Mouse (Mus musculus) lung, embryonic 14.5 days (tissue): ENCODE results near the gene Gm20388. TPM values are rescaled to one million over a fixed set of nuclear protein-coding genes. Genes with fewer than 3 reads are reported as not detected.
"Not testable (repeated sequence)": the region's sequence is repeated elsewhere in the genome, so short reads cannot be mapped to it uniquely, and the experiment has no call there.

Experiments used
- ATAC-seq: fragments of 200-750 bp; cut with Nextera tagmentation; 2 replicates; pipeline ENCODE4 v1.8.0; 2017; ENCODE audit warnings: mild to moderate bottlenecking, moderate TSS enrichment, moderate library complexity; ENCODE audit not compliant: insufficient read depth
- DNase-seq: peaks from one replicate; pipeline ENCODE4 v3.0.0-alpha.2; 2015
- H3K27ac ChIP-seq: fragments of 300-500 bp; sonication (generic); 2 replicates; pipeline ENCODE4 v1.5.1; 2014; ENCODE audit warnings: low read depth, mild to moderate bottlenecking, moderate library complexity
- H3K27me3 ChIP-seq: fragments of 300-500 bp; sonication (generic); 2 replicates; pipeline ENCODE4 v1.6.1; 2014; ENCODE audit warnings: low read length, control low read depth; ENCODE audit not compliant: insufficient read depth
- H3K36me3 ChIP-seq: fragments of 300-500 bp; sonication (generic); 2 replicates; pipeline ENCODE4 v1.6.1; 2014; ENCODE audit warnings: control low read depth; ENCODE audit not compliant: insufficient read depth
- H3K4me1 ChIP-seq: fragments of 300-500 bp; sonication (generic); 2 replicates; pipeline ENCODE4 v1.6.1; 2014; ENCODE audit warnings: antibody characterized with exemption, control low read depth; ENCODE audit not compliant: insufficient read depth
- H3K4me2 ChIP-seq: fragments of 300-500 bp; sonication (generic); 2 replicates; pipeline ENCODE4 v1.6.1; 2014; ENCODE audit warnings: mild to moderate bottlenecking
- H3K4me3 ChIP-seq: fragments of 300-500 bp; sonication (generic); 2 replicates; pipeline ENCODE4 v1.5.1; 2014; ENCODE audit warnings: low read depth, low read length
- H3K9ac ChIP-seq: fragments of 300-500 bp; sonication (generic); 2 replicates; pipeline ENCODE4 v1.6.1; 2014
- H3K9me3 ChIP-seq: fragments of 300-500 bp; sonication (generic); 2 replicates; pipeline ENCODE4 v1.6.1; 2016; ENCODE audit warnings: low read depth, low read length, control low read depth
- CTCF ChIP-seq: IDR thresholded peaks from 2 replicates; pipeline ENCODE4 v1.5.1; 2016; ENCODE audit warnings: antibody characterized with exemption, low read depth
- WGBS: fragments of 180-500 bp; shearing (Covaris S2); extraction: QIAGEN DNeasy Blood & Tissue Kit; methylation state at CpG from one replicate; pipeline ENCODE4 v1.1.7; 2014; 5-methylcytosine and 5-hydroxymethylcytosine counted together
- polyA plus RNA-seq: library from polyadenylated mRNA; unstranded; fragments of >200 nt; fragmentation: Nextera tagmentation; extraction: Ambion mirVana; gene quantifications from 2 replicates; pipeline ENCODE4 v1.2.1, GENCODE M21; 2014

Gene Gm20388
- polyA plus RNA-seq, 1 experiment from 2014 or later = not detected

GRCm38 (mm10) chr8:123220917-123221316 lies 3310.3 kb downstream of the Gm20388 start:
- 62% methylated on average over 1 of the region's 1 CpGs for WGBS
- H3K27ac ChIP-seq = no peak overlapping the region
- H3K4me1 ChIP-seq = peaks cover 6% of the 10 kb centered on the region; the same call in 1 of the 2 replicates
- no peak overlapping the region for H3K9ac ChIP-seq
- H3K4me2 ChIP-seq = no peak overlapping the region
- H3K36me3 ChIP-seq = no peaks in the 10 kb centered on the region
- H3K27me3 ChIP-seq = no peaks in the 10 kb centered on the region
- DNase-seq (peak; percentile 28), ATAC-seq (no peak)
- no peak overlapping the region for H3K4me3 ChIP-seq
- TF ChIP-seq CTCF = no peak
- no peaks in the 10 kb centered on the region for H3K9me3 ChIP-seq

- Histone ChIP-seq H3K4me1 (peaks cover 6% of the 10 kb centered on the region; the same call in 1 of the 2 replicates), H3K27me3 (no peaks in the 10 kb centered on the region), H3K36me3 (peaks cover 32% of the 10 kb centered on the region), H3K4me3 (peak within 1 kb of the TSS; percentile 89), H3K4me2 (peak within 1 kb of the TSS; percentile 96), H3K27ac (peak within 1 kb of the TSS; percentile 82), H3K9ac (peak within 1 kb of the TSS; percentile 94), H3K9me3 (no peaks in the 10 kb centered on the region)
- peak; percentile 92 for ATAC-seq
- DNase-seq = peak; percentile 98
- TF ChIP-seq CTCF = peak; percentile 8; the same call in 1 of the 2 replicates
- 2% methylated on average over 59 of the region's 59 CpGs for WGBS
These were observed 3313.9 kb downstream of the Gm20388 start, which contains the start of gene Cdk10 for GRCm38 (mm10) chr8:123224278-123225266. TSS of gene Cdk10 (plus strand) at chr8:123224842.

- Histone ChIP-seq H3K27ac (no peak overlapping the region), H3K9ac (no peak overlapping the region), H3K4me2 (no peak overlapping the region), H3K36me3 (peaks cover 32% of the 10 kb centered on the region), H3K4me3 (no peak overlapping the region), H3K9me3 (no peaks in the 10 kb centered on the region), H3K27me3 (no peaks in the 10 kb centered on the region), H3K4me1 (peaks cover 6% of the 10 kb centered on the region; the same call in 1 of the 2 replicates)
- DNase-seq = no peak
- ATAC-seq = no peak
- WGBS = 85% methylated on average over 1 of the region's 1 CpGs
- no peak for TF ChIP-seq CTCF
These were observed 3317.8 kb downstream of the Gm20388 start for GRCm38 (mm10) chr8:123228416-123228815.

GRCm38 (mm10) chr8:123230326-123230725 lies 3319.7 kb downstream of the Gm20388 start:
- H3K27ac ChIP-seq, ATAC-seq, H3K4me3 ChIP-seq, H3K9ac ChIP-seq, H3K4me1 ChIP-seq, H3K9me3 ChIP-seq, H3K4me2 ChIP-seq, DNase-seq: not testable (repeated sequence)
- H3K27me3 ChIP-seq = peaks cover 15% of the 10 kb centered on the region; the same call in 1 of the 2 replicates
- 82% methylated on average over 10 of the region's 11 CpGs for WGBS
- peaks cover 32% of the 10 kb centered on the region for H3K36me3 ChIP-seq

- no peak overlapping the region for H3K27ac ChIP-seq
- 0 out of 2 replicates have a peak, but pooled peaks cover 6% of the 10 kb centered on the region for H3K4me1 ChIP-seq
- peaks cover 21% of the 10 kb centered on the region; the same call in 1 of the 2 replicates for H3K27me3 ChIP-seq
- H3K9me3 ChIP-seq = no peaks in the 10 kb centered on the region
- peak; percentile 43 for DNase-seq
- no peak overlapping the region for H3K4me2 ChIP-seq
- no peak overlapping the region for H3K9ac ChIP-seq
- no peak for ATAC-seq
- TF ChIP-seq CTCF = peak; percentile 30
- peaks cover 25% of the 10 kb centered on the region for H3K36me3 ChIP-seq
- H3K4me3 ChIP-seq = no peak overlapping the region
- 39% methylated on average over 5 of the region's 5 CpGs for WGBS
These were observed 3321.1 kb downstream of the Gm20388 start for GRCm38 (mm10) chr8:123231742-123232141.

GRCm38 (mm10) chr8:123232553-123232952 lies 3321.9 kb downstream of the Gm20388 start:
- 23% methylated on average over 7 of the region's 7 CpGs for WGBS
- H3K36me3 ChIP-seq = peaks cover 19% of the 10 kb centered on the region; the same call in 1 of the 2 replicates
- 0 out of 2 replicates have a peak, but pooled peaks cover 6% of the 10 kb centered on the region for H3K4me1 ChIP-seq
- H3K4me2 ChIP-seq = no peak overlapping the region
- no peak for ATAC-seq
- H3K27me3 ChIP-seq = peaks cover 21% of the 10 kb centered on the region; the same call in 1 of the 2 replicates
- TF ChIP-seq CTCF = no peak
- no peaks in the 10 kb centered on the region for H3K9me3 ChIP-seq
- H3K9ac ChIP-seq = no peak overlapping the region
- DNase-seq = no peak
- no peak overlapping the region for H3K4me3 ChIP-seq
- no peak overlapping the region for H3K27ac ChIP-seq

- Histone ChIP-seq H3K9ac (no peak overlapping the region), H3K27me3 (peaks cover 21% of the 10 kb centered on the region; the same call in 1 of the 2 replicates), H3K4me2 (no peak overlapping the region), H3K4me1 (0 out of 2 replicates have a peak, but pooled peaks cover 6% of the 10 kb centered on the region), H3K36me3 (peaks cover 12% of the 10 kb centered on the region; the same call in 1 of the 2 replicates), H3K27ac (no peak overlapping the region), H3K4me3 (no peak overlapping the region), H3K9me3 (no peaks in the 10 kb centered on the region)
- DNase-seq (no peak), ATAC-seq (no peak)
- no peak for TF ChIP-seq CTCF
- 58% methylated on average over 13 of the region's 13 CpGs for WGBS
These were observed 3322.7 kb downstream of the Gm20388 start for GRCm38 (mm10) chr8:123233300-123233699.
